Mouse (Mus musculus): ENCODE measurements around the gene C1galt1.

C1galt1 gene

GRCm38 (mm10) chr6:7859161-7859560 is 14.5 kb downstream of the C1galt1 start:
- no peak for DNase-seq (ENCODE audit: low read depth)

- DNase-seq (ENCODE audit: low read depth): no peak
Observed at GRCm38 (mm10) chr6:7861033-7861432, 16.4 kb downstream of the C1galt1 start.

- no peak for DNase-seq (ENCODE audit: low read depth)
Observed at GRCm38 (mm10) chr6:7863354-7863753, 18.7 kb downstream of the C1galt1 start.

GRCm38 (mm10) chr6:7876836-7877235 is 32.2 kb downstream of the C1galt1 start:
- DNase-seq (ENCODE audit: low read depth): no peak

- DNase-seq (ENCODE audit: low read depth): no peak
Observed at GRCm38 (mm10) chr6:7881595-7882128, 37.0 kb downstream of the C1galt1 start.

- peak; percentile 66 for DNase-seq (ENCODE audit: low read depth)
Observed at GRCm38 (mm10) chr6:7882520-7882919, 37.9 kb downstream of the C1galt1 start.

- no peak for DNase-seq (ENCODE audit: low read depth)
Observed at GRCm38 (mm10) chr6:7885994-7886684, 41.5 kb downstream of the C1galt1 start.

GRCm38 (mm10) chr6:7886685-7887004 is 42.0 kb downstream of the C1galt1 start:
- DNase-seq (ENCODE audit: low read depth): no peak

- DNase-seq (ENCODE audit: low read depth): no peak
Observed at GRCm38 (mm10) chr6:7896339-7896738, 51.7 kb downstream of the C1galt1 start.

- no peak for DNase-seq (ENCODE audit: low read depth)
Observed at GRCm38 (mm10) chr6:7912015-7912414, 67.4 kb downstream of the C1galt1 start.

All from NIH3T3 (cell line).